Mouse (Mus musculus): ENCODE data around the gene Srf.
A peak's percentile ranks its signal among the peaks of the same experiment; 100 is the strongest.
"Not testable (repeated sequence)": the region's sequence is repeated elsewhere in the genome, so short reads cannot be mapped to it uniquely, and the experiment has no call there.

Gene Srf

GRCm38 (mm10) chr17:46555673-46556583 is at the start of gene Srf:
Gene Srf, minus strand, starts transcription at chr17:46556175.
- DNase-seq (ENCODE audit: low spot score in 2 of 2), result peak; percentile 97 to 99

- DNase-seq (ENCODE audit: low spot score in 2 of 2), result no peak
These were observed 49.2 kb upstream of the Srf start for GRCm38 (mm10) chr17:46605126-46605525.

GRCm38 (mm10) chr17:46603229-46603628 is 47.3 kb upstream of the Srf start:
- no peak for DNase-seq (ENCODE audit: low spot score in 2 of 2)

GRCm38 (mm10) chr17:46602212-46602611 is 46.2 kb upstream of the Srf start:
- DNase-seq (ENCODE audit: low spot score in 2 of 2), result no peak

GRCm38 (mm10) chr17:46600569-46600968 is 44.6 kb upstream of the Srf start:
- no peak for DNase-seq (ENCODE audit: low spot score in 2 of 2)

- DNase-seq (ENCODE audit: low spot score in 2 of 2), result peak in 1 of 2 experiments; percentile 49
These were observed 43.0 kb upstream of the Srf start for GRCm38 (mm10) chr17:46598963-46599362.

GRCm38 (mm10) chr17:46597956-46598355 is 42.0 kb upstream of the Srf start:
- DNase-seq (ENCODE audit: low spot score in 2 of 2), result no peak

GRCm38 (mm10) chr17:46595336-46595735 is 39.4 kb upstream of the Srf start:
- no peak for DNase-seq (ENCODE audit: low spot score in 2 of 2)

- no peak for DNase-seq (ENCODE audit: low spot score in 2 of 2)
These were observed 38.6 kb upstream of the Srf start for GRCm38 (mm10) chr17:46594606-46595005.

- DNase-seq (ENCODE audit: low spot score in 2 of 2), result no peak
These were observed 37.1 kb upstream of the Srf start for GRCm38 (mm10) chr17:46593124-46593523.

- DNase-seq (ENCODE audit: low spot score in 2 of 2), result no peak
These were observed 35.4 kb upstream of the Srf start for GRCm38 (mm10) chr17:46591406-46591805.

GRCm38 (mm10) chr17:46590439-46590838 is 34.5 kb upstream of the Srf start:
- DNase-seq (ENCODE audit: low spot score in 2 of 2), result no peak

- DNase-seq (ENCODE audit: low spot score in 2 of 2), result no peak
These were observed 33.8 kb upstream of the Srf start for GRCm38 (mm10) chr17:46589635-46590314.

- DNase-seq (ENCODE audit: low spot score in 2 of 2), result no peak
These were observed 32.9 kb upstream of the Srf start for GRCm38 (mm10) chr17:46588913-46589312.

- no peak for DNase-seq (ENCODE audit: low spot score in 2 of 2)
These were observed 32.2 kb upstream of the Srf start for GRCm38 (mm10) chr17:46588173-46588572.

- DNase-seq (ENCODE audit: low spot score in 2 of 2), result no peak
These were observed 30.4 kb upstream of the Srf start for GRCm38 (mm10) chr17:46586327-46586726.

- DNase-seq (ENCODE audit: low spot score in 2 of 2), result no peak
These were observed 22.7 kb upstream of the Srf start for GRCm38 (mm10) chr17:46578650-46579049.

- DNase-seq (ENCODE audit: low spot score in 2 of 2), result no peak
These were observed 20.1 kb upstream of the Srf start for GRCm38 (mm10) chr17:46576070-46576469.

- no peak for DNase-seq (ENCODE audit: low spot score in 2 of 2)
These were observed 18.6 kb upstream of the Srf start for GRCm38 (mm10) chr17:46574535-46574934.

- DNase-seq (ENCODE audit: low spot score in 2 of 2), result no peak
These were observed 15.0 kb upstream of the Srf start for GRCm38 (mm10) chr17:46571005-46571404.

GRCm38 (mm10) chr17:46559146-46559545 is 3.2 kb upstream of the Srf start:
- DNase-seq (ENCODE audit: low spot score in 2 of 2), result no peak

GRCm38 (mm10) chr17:46558151-46558550 is 2.2 kb upstream of the Srf start:
- DNase-seq (ENCODE audit: low spot score in 2 of 2), result no peak

GRCm38 (mm10) chr17:46557321-46557720 is 1.3 kb upstream of the Srf start:
- not testable (repeated sequence) for DNase-seq (ENCODE audit: low spot score in 2 of 2)
